Mouse (Mus musculus): Measurements from ENCODE around the gene Ctnnbl1. TPM values are rescaled to one million over a fixed set of nuclear protein-coding genes. Genes with fewer than 3 reads are reported as not detected.

The Ctnnbl1 gene
- polyA plus RNA-seq, 1 experiment from 2014 or later = 50.5 TPM

DNA sequence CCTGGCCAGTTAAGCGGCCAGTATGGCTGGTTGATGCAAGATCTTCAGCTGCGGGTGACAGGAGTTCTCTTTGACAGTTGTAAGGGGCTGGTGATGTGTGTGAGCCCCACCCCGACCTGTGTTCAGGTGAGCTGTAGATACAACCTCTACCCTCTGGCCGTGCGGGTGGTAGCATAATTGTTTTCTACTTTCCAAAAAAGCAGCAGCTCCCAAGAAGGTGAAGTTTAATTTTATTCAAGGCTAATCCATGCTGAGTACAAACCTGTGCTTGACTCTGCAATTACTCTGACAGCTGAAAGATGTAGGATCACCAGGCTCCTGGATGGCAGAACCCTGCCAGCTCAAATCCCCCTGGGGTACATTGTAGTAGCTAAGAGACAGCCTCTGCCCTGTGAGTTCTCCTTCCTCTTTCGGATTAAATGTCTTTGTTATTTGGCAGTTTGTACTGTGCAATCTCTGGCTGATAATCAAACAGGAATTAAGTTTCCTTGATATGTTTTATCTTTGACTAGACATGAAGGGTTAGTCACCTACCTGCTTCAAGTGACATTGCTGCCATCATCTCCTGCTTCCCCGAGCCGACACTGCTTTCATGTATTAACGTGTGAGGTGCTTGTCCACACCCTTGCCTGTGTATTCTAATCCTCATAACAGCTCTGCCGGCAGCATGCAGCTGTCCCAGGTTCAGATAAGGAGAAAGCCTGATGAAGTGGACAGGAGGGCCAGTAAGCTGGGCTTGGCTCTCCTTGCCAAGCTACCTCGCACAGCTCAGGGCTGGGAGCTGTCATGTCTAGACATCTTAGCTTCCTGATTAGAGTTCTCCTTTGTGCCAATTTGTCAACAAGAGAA lies 77.1 kb downstream of the Ctnnbl1 start:
- Histone ChIP-seq H3K4me2 (ENCODE audit: low read length) (no peak overlapping the region), H3K4me3 (ENCODE audit: low read depth, low read length) (no peak overlapping the region), H3K4me1 (replicated peaks; ENCODE audit: control insufficient read depth, insufficient read depth, low read length) (no peaks in the 10 kb centered on the region), H3K9me3 (ENCODE audit: control insufficient read depth, low read length) (no peaks in the 10 kb centered on the region), H3K27me3 (replicated peaks; ENCODE audit: control insufficient read depth, insufficient read depth, low read length) (no peaks in the 10 kb centered on the region), H3K27ac (ENCODE audit: low read depth) (no peak overlapping the region), H3K36me3 (ENCODE audit: control insufficient read depth, insufficient read depth, low read length) (peaks cover 21% of the 10 kb centered on the region), H3K9ac (ENCODE audit: low read length) (no peak overlapping the region)
- ATAC-seq (replicated peaks; ENCODE audit: low FRiP score, low TSS enrichment, low read depth) = no peak
- no peak for DNase-seq (ENCODE audit: low spot score)
- WGBS = 75% methylated on average over 11 of the region's 11 CpGs

DNA sequence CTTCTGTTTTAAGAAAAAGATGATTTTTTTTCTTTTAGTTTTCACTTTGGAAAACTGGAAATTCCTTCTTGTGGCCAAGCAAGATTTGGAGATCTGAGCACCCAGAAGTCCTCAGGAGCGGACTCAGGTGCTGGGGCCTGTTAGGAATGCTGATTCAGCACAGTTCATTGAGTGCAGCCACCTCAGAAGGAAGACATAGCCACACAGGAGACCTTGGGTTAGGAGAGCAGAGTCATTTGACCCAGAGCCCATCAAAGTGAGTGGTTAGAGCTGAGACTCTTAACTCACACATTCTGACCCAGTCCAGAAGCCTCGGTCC lies 77.7 kb downstream of the Ctnnbl1 start:
- DNase-seq (ENCODE audit: low spot score) (no peak), ATAC-seq (replicated peaks; ENCODE audit: low FRiP score, low TSS enrichment, low read depth) (no peak)
- peaks cover 25% of the 10 kb centered on the region for H3K36me3 ChIP-seq (ENCODE audit: control insufficient read depth, insufficient read depth, low read length)
- H3K27ac ChIP-seq (ENCODE audit: low read depth) = no peak overlapping the region
- H3K9ac ChIP-seq (ENCODE audit: low read length) = no peak overlapping the region
- H3K4me1 ChIP-seq (replicated peaks; ENCODE audit: control insufficient read depth, insufficient read depth, low read length) = no peaks in the 10 kb centered on the region
- H3K9me3 ChIP-seq (ENCODE audit: control insufficient read depth, low read length) = no peaks in the 10 kb centered on the region
- no peak overlapping the region for H3K4me2 ChIP-seq (ENCODE audit: low read length)
- no peak overlapping the region for H3K4me3 ChIP-seq (ENCODE audit: low read depth, low read length)
- no peaks in the 10 kb centered on the region for H3K27me3 ChIP-seq (replicated peaks; ENCODE audit: control insufficient read depth, insufficient read depth, low read length)
- 94% methylated on average over 2 of the region's 2 CpGs for WGBS

DNA sequence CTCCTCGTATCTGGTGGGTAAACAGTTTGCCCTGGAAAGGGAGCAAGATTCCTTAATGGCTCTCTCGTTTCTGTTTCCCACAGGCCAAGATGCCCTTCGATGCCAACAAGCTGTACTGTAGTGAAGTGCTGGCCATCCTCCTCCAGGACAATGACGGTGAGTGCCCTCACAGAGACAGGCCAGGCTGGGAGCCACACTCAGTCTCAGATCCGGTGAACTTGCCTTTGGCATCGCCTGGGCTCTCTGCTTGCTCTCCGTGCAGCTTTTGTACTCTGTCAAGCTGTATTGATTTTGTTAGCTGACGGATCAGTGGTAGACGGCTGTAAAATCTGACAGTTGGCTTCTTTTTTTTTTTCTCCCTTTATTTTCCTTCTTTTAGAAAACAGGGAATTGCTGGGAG lies 80.5 kb downstream of the Ctnnbl1 start:
- H3K27ac ChIP-seq (ENCODE audit: low read depth) = no peak overlapping the region
- no peak for ATAC-seq (replicated peaks; ENCODE audit: low FRiP score, low TSS enrichment, low read depth)

DNA sequence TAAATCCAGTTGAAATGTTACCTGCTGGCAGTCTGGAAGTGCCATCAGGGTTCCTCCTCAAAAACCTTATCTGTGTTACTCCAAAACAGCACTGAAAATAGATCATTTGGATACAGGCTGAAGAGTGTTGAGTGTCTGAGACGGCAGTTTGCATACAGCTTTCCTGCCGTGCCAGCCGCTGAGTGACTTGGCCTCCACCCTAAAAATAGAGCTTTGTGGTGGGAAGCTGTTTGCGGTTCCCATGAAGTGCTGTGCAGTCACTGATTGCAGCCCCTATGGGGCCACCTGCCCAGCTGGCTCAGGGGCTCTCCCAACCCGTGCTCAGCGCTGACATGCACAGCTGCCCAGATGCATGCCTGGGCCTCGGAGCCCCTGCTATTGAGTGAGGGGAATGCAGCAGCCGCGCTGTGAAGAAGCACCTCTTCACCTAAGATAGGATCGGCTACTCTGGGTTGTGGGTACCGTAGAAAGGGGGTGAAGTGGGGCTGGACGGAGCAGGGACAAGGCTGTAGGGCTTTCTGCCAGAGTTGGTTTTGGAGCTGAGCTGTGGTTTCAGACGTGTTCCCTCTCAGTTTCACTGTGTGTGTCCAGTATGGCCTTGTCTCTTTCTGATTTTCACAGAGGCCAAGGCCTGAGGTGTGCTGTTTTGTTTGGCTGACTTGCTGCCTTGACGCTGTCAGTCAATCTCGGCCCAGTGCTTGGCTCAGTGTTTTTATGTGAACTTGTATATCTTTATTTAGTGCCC lies 81.5 kb downstream of the Ctnnbl1 start:
- H3K4me1 ChIP-seq (replicated peaks; ENCODE audit: control insufficient read depth, insufficient read depth, low read length) = no peaks in the 10 kb centered on the region
- H3K9me3 ChIP-seq (ENCODE audit: control insufficient read depth, low read length) = no peaks in the 10 kb centered on the region
- no peak overlapping the region for H3K9ac ChIP-seq (ENCODE audit: low read length)
- no peak for DNase-seq (ENCODE audit: low spot score)
- H3K4me2 ChIP-seq (ENCODE audit: low read length) = no peak overlapping the region
- no peak overlapping the region for H3K27ac ChIP-seq (ENCODE audit: low read depth)
- no peaks in the 10 kb centered on the region for H3K27me3 ChIP-seq (replicated peaks; ENCODE audit: control insufficient read depth, insufficient read depth, low read length)
- ATAC-seq (replicated peaks; ENCODE audit: low FRiP score, low TSS enrichment, low read depth) = no peak
- 84% methylated on average over 15 of the region's 15 CpGs for WGBS
- no peak overlapping the region for H3K4me3 ChIP-seq (ENCODE audit: low read depth, low read length)
- peaks cover 19% of the 10 kb centered on the region; the same call in 1 of the 2 replicates for H3K36me3 ChIP-seq (ENCODE audit: control insufficient read depth, insufficient read depth, low read length)

More for the DNA sequence above, 80.5 kb downstream of the Ctnnbl1 start:
- Histone ChIP-seq H3K27me3 (replicated peaks; ENCODE audit: control insufficient read depth, insufficient read depth, low read length) (no peaks in the 10 kb centered on the region), H3K9ac (ENCODE audit: low read length) (no peak overlapping the region), H3K4me2 (ENCODE audit: low read length) (no peak overlapping the region), H3K4me1 (replicated peaks; ENCODE audit: control insufficient read depth, insufficient read depth, low read length) (no peaks in the 10 kb centered on the region), H3K4me3 (ENCODE audit: low read depth, low read length) (no peak overlapping the region), H3K36me3 (ENCODE audit: control insufficient read depth, insufficient read depth, low read length) (peaks cover 19% of the 10 kb centered on the region; the same call in 1 of the 2 replicates), H3K9me3 (ENCODE audit: control insufficient read depth, low read length) (no peaks in the 10 kb centered on the region)
- no peak for DNase-seq (ENCODE audit: low spot score)
- WGBS = 79% methylated on average over 9 of the region's 9 CpGs

DNA sequence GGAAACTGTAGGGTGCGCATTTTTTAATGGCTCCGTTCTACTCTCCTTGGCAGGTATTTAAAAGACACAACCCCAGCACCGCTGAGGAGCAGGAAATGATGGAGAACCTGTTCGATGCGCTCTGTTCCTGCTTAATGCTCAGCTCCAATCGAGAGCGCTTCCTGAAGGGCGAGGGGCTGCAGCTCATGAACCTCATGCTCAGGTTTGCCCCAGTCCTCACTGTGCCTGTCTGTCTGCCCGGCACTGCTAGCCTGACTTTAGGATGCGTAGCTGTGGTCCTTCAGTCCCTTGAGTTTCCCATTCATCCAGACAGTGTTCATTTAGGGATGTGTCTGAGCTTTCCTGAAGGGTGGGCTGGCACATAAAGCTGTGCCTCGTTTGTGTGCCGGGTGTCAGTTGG lies 82.2 kb downstream of the Ctnnbl1 start:
- ATAC-seq (replicated peaks; ENCODE audit: low FRiP score, low TSS enrichment, low read depth) = no peak
- whole genome bisulfite sequencing = 93% methylated on average over 12 of the region's 12 CpGs
- Histone ChIP-seq H3K9ac (ENCODE audit: low read length) (no peak overlapping the region), H3K4me3 (ENCODE audit: low read depth, low read length) (no peak overlapping the region), H3K4me2 (ENCODE audit: low read length) (no peak overlapping the region), H3K4me1 (replicated peaks; ENCODE audit: control insufficient read depth, insufficient read depth, low read length) (no peaks in the 10 kb centered on the region), H3K27me3 (replicated peaks; ENCODE audit: control insufficient read depth, insufficient read depth, low read length) (no peaks in the 10 kb centered on the region), H3K9me3 (ENCODE audit: control insufficient read depth, low read length) (no peaks in the 10 kb centered on the region), H3K36me3 (ENCODE audit: control insufficient read depth, insufficient read depth, low read length) (peaks cover 19% of the 10 kb centered on the region), H3K27ac (ENCODE audit: low read depth) (no peak overlapping the region)
- no peak for DNase-seq (ENCODE audit: low spot score)

- peaks cover 23% of the 10 kb centered on the region for H3K36me3 ChIP-seq (ENCODE audit: control insufficient read depth, insufficient read depth, low read length)
- H3K4me3 ChIP-seq (ENCODE audit: low read depth, low read length) = no peak overlapping the region
- H3K9ac ChIP-seq (ENCODE audit: low read length) = no peak overlapping the region
- no peaks in the 10 kb centered on the region for H3K27me3 ChIP-seq (replicated peaks; ENCODE audit: control insufficient read depth, insufficient read depth, low read length)
- H3K27ac ChIP-seq (ENCODE audit: low read depth) = no peak overlapping the region
- no peak for ATAC-seq (replicated peaks; ENCODE audit: low FRiP score, low TSS enrichment, low read depth)
- no peak for DNase-seq (ENCODE audit: low spot score)
- no peaks in the 10 kb centered on the region for H3K9me3 ChIP-seq (ENCODE audit: control insufficient read depth, low read length)
- H3K4me2 ChIP-seq (ENCODE audit: low read length) = no peak overlapping the region
- H3K4me1 ChIP-seq (replicated peaks; ENCODE audit: control insufficient read depth, insufficient read depth, low read length) = no peaks in the 10 kb centered on the region
- WGBS = 74% methylated on average over 4 of the region's 4 CpGs
These were observed 84.1 kb downstream of the Ctnnbl1 start for GRCm38 (mm10) chr2:157821259-157821658.

GRCm38 (mm10) chr2:157823456-157823855 lies 86.3 kb downstream of the Ctnnbl1 start:
- Histone ChIP-seq H3K4me1 (replicated peaks; ENCODE audit: control insufficient read depth, insufficient read depth, low read length) (no peaks in the 10 kb centered on the region), H3K9ac (ENCODE audit: low read length) (no peak overlapping the region), H3K4me3 (ENCODE audit: low read depth, low read length) (no peak overlapping the region), H3K27me3 (replicated peaks; ENCODE audit: control insufficient read depth, insufficient read depth, low read length) (no peaks in the 10 kb centered on the region), H3K36me3 (ENCODE audit: control insufficient read depth, insufficient read depth, low read length) (peaks cover 16% of the 10 kb centered on the region), H3K4me2 (ENCODE audit: low read length) (no peak overlapping the region), H3K9me3 (ENCODE audit: control insufficient read depth, low read length) (no peaks in the 10 kb centered on the region), H3K27ac (ENCODE audit: low read depth) (no peak overlapping the region)
- no peak for DNase-seq (ENCODE audit: low spot score)
- 73% methylated on average over 3 of the region's 3 CpGs for WGBS
- no peak for ATAC-seq (replicated peaks; ENCODE audit: low FRiP score, low TSS enrichment, low read depth)

DNA sequence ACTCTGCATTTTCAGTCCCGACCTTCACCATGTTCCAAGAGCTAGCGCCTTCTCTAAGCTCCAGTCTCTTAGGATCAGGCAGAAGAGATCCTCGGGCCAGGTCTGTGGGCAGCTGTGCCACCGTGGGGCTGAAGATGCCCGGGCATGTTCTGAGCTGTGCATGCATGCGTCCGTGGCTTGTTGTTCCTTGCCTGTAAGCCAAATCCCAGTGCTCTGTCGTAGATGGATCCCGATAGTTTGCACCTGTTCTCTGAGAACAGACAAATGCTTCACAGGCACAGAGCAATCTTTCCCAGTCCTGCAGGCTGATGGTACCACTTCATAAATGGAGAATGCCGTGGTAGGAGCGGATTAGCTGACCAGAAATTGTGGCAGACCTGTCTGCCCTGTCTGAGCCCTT lies 87.0 kb downstream of the Ctnnbl1 start:
- Histone ChIP-seq H3K4me3 (ENCODE audit: low read depth, low read length) (no peak overlapping the region), H3K27me3 (replicated peaks; ENCODE audit: control insufficient read depth, insufficient read depth, low read length) (no peaks in the 10 kb centered on the region), H3K9ac (ENCODE audit: low read length) (no peak overlapping the region), H3K4me2 (ENCODE audit: low read length) (no peak overlapping the region), H3K36me3 (ENCODE audit: control insufficient read depth, insufficient read depth, low read length) (peaks cover 14% of the 10 kb centered on the region), H3K27ac (ENCODE audit: low read depth) (no peak overlapping the region), H3K9me3 (ENCODE audit: control insufficient read depth, low read length) (no peaks in the 10 kb centered on the region), H3K4me1 (replicated peaks; ENCODE audit: control insufficient read depth, insufficient read depth, low read length) (no peaks in the 10 kb centered on the region)
- WGBS = 91% methylated on average over 11 of the region's 11 CpGs
- DNase-seq (ENCODE audit: low spot score) (no peak), ATAC-seq (replicated peaks; ENCODE audit: low FRiP score, low TSS enrichment, low read depth) (no peak)
